Mouse (Mus musculus) heart, adult 11 months (tissue): ENCODE measurements around the gene Zcchc7.
"Not testable (repeated sequence)": the region's sequence is repeated elsewhere in the genome, so short reads cannot be mapped to it uniquely, and the experiment has no call there.

ENCODE experiments used
- DNase-seq: peaks from one replicate; pipeline ENCODE4 v3.0.0; 2022

Gene Zcchc7

DNA sequence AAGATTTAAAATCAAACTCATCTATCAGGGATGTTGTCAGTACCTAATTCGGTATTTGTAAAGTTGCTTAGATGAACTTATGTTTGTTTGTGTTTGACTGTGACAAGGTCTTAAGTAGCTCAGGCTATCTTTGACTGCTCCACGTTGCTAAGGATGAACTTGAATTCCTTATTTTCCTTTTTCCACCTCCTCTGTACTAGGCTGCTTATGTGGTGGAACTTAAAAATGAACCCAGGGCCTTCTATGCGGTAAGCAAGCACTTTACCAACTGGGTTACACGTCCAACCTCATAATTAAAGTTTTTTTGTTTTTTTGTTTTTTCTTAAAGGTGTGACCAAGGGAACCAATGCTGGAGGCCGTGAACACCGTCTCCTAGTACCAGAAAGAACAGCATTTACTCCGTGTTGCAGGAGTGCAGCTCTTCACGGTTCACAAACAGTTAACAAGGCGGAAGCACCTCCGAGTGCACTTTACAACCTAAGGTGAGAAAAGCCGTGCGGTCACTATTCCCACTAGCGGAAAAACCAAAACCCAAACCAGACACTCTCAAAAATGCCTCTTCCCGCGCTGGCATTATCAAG lies at the start of gene Zcchc7:
TSS of gene Zcchc7 (plus strand) at position 325 of the 581 bp plus-strand sequence.
- no peak for DNase-seq

DNA sequence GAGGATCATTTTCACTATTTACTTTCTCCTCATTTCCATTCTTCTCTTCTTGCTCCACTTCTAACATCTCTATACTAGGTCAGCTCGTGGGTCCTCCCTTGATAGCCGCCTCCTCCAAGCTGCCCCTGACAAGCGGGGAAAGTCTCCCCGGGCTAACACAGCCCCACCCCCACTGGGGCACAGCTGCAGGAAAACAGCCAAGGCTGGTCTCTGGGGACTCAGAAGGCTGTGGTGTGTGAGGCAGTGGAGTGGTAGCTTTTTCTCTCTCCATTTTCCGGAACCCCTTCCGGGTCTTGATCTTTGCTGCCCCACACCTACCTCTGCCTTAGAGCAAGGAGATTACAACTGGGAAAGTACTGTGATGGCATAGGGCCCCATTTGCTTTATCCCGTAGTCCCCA lies 49.7 kb upstream of the Zcchc7 start:
- DNase-seq = peak; percentile 84

DNA sequence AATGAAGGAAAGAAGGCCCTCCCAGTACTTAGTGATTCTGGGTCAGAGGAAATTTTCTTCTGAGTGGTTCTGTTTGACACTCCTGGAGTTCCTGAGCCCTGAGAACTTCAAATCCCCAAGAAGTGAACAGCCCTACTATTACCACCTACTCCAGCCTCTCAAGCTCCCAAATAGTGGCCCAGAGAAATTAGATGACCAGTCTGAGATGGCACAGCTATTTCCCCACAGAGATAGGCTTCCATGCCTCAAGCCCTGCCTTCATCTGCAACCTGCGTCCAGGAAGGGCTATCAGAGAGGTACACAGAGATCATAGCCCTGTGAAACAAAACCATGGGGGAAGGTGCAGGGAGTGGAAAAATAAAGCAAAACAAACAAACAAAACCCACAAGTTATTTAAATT lies 48.8 kb upstream of the Zcchc7 start:
- peak; percentile 58 for DNase-seq

DNA sequence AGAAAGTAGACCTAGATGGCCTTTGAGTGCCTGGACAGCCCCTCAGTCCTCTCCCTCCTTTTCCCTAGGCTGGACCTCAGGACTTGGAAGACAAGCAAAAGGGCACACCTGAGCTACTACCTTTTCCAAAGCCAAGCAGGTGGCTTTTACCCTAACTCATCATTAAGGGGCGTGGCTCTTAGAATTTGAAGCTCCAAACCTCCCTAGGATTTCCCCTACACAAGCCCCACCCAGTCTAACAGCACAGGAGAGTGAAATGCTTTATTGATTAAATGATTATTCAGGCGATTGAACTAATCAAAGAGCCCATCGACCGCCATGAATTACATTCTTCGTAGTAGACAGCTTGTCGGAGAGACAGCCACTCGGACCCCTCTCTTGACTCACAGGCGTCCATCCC lies 47.4 kb upstream of the Zcchc7 start:
- peak; percentile 77 for DNase-seq

DNA sequence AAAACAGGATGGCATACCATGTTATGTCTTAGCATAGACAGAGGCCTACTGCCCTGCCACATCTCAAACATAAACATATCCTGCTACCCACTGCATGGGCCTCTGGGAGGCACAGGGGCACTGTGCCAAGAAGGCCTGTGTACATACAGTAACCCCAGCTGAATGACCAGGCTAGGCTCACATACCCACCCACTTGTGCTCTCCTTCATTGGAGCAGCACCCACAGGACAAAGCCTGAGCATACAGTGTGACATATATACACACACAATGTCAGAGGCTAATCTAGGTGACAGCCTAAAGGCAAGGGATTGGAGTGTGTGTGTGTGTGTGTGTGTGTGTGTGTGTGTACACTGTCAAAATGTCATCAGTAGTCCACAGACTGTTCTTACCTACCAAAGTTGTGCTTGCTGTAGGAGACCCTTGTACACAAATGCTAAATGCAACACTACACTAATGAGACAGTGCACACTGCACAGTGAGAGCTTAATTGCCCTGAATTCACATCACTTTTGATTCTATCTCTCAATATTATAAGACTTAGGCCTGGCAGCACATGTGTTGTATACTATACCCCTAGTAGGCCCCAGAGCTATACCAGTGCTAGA lies 46.5 kb upstream of the Zcchc7 start:
- DNase-seq = peak; percentile 80

DNA sequence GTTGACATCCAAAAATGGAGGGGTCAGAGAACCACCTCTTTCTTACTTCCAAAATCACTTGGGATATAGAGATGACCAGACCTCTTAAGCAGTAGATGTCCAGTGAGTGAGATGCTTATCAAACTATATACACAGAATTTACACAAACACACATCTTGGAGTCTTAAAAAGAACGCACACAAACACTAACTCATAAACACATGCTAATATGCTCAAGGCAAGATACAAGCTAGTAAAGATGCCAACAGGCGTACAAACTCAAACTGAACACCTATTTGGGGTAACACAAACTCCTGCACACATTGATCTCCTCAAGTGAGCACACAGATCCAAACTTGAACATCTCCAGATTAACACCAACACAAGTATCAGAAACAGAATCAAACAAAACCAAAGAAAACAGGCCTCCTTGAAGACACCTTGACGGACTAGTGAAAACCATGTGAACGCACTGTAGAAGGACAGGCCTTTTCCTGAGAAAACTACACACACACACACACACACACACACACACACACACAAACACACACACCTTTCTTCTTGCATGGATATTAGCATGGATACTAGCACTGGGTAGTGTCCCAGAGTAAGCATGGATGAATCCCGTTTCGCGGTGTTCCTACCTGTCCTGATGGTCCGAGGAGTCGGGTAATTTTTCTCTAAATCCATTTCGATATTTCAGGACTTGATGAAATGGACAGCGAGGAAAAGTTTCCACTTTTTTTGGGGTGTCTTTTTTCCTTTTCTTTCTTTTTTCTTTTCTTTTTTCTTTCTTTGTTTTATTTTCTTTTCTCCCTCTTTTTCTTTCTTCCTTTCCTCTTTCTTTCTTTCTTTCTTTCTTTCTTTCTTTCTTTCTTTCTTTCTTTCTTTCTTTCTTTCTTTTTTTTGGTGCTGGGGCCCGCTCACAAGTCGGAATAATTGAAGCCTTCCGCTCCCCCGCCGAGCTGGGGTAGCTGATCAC lies 45.7 kb upstream of the Zcchc7 start, which contains the start of gene Pax5:
TSS of gene Pax5 (minus strand) at position 748 of the 961 bp plus-strand sequence.
- no peak for DNase-seq

DNA sequence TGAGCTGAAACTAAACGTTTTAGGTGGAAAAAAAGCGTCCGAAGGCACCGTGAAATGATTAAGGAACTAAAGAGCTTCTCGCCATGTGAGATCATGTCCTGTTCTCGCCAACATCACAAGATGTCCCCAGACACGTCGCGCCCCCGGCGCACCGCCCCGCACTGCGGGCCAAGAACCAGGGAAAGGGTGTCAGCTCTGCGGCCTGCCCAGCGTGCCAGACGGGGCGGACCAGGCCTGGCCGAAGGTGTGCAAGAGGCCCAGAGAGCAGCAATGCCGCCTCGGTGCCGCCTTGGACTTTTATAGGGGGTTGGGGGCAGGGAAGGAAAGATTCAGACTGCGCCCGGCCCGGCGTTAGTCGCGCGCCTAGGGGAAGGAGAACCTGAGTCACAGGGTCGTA lies 45.0 kb upstream of the Zcchc7 start:
- DNase-seq = no peak

DNA sequence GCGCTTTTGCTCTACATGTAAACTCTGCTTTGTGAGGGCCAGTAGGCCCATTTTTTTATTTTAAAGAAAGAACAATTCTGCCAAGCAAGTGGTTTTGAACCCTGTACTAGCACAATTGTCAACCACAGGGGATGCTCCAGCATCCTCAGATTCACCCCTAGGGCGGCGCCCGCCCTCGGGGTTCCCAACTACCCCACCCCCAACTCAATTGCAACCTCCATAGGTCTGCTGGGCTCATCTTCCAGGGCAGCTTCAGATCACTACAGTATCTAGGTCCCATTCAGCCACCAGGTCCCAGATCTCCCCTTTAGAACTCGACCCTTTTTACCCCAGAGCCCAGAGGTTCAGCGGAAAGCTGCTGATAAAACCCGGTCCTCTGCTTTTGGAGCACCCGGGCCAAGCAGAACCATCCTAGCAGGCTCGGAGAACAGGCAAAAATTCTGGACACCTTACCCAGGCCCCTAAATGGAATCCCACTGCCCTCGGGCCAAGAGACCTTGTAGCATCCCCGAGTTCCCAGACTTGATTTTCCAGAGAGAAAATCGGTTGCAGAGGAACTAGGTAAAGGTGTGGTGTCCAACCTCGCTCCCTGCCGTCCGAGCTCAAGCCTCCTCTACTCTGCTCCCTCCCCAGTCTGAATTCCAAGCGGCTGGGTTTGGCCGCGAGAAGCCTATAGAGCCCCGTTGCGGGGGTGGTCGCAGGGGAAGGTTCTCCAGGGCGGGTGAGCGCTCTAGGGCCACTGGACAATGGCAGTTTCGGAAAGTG lies 44.4 kb upstream of the Zcchc7 start:
- peak; percentile 66 for DNase-seq

DNA sequence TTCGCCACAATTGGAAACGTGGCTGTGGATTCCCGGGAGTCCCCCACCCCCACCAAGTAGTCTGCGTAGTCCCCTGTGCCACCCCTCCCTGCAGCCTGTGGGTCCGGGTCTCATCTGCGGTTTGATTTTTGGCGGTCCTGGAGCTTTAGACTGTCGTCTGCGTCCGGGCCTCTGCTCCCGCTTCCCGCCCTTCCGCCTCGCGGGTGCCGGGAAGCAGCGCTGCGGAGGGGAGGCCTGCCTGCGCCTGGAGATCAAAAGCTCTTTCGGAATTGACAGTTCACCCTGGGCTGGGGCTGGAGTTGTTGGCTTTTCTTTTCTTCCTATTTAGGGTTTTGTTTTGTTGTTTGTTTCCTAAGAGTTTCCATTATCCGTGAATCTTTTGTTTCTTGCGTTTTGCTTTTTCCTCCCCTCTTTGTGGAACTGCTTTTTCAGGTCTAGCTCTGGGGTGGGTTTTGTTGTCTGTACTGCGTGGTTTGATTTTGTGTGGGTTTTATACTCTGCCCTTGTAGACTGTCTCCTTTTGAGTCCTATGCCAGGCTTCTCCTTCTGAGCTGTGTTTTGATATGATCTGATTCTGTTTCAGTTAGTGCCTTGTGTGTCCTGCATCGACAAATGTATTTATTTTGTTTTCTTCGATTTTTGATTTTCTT lies 43.5 kb upstream of the Zcchc7 start:
- peak; percentile 84 for DNase-seq

DNA sequence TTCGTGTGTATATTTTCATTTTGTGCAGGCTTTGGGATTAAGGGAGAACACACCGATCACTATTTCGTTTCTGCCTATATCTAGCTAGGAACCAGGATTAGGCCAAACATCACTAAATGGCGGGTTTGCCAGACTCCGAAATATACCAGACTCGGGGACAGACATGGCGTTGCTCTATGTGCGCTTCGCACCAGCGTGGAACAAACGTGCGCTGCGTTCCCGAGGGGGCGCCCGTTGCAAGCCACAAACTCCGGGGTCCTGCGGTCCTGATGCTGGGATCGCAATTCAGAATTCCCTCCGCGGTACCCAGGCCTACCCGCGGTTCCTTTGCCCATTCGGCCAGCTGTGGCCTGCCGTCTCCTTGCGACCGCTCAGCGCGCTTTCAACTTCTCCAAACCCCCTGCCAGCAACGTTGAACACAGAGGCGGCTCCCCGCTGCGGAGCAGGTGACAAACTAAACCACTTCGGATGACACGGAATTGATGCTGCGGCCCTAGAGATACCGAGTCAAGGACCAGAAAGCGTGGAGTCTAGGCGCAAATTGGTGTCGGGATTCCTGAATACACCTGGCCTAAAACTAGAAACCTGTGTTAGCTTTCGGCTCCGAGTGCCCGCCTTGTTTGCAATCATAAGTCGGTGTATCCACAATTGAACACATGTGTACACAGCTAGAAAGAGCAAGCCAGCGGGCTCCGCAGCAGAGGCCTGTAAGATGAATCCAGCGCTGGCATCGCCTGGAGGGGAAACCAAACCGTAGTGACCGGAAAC lies 42.7 kb upstream of the Zcchc7 start:
- DNase-seq = peak; percentile 65

DNA sequence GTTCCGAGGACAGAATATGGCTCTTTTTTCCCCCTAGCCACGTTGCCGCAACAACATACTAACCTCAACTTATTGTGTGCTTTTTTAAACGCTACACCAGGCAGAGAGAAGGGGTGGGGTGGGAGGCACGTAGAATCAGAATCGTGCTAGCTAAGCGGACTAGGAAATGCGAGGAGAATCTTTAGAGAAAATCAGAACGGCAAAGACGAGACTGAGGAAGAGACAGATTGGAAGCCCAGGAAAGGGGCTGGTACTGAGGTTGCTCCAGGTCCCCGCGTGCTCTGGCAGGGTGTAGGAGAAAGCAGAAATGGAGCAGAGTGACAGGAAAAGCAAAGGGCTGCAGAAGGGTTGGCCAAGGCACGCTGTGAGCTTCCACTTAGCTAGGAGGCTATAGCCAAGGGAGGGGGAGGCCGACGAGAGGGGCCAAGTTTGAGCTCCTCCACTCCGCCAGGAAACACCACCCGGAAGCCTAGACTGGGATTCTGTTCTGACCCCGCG lies 42.1 kb upstream of the Zcchc7 start:
- DNase-seq = peak; percentile 85

DNA sequence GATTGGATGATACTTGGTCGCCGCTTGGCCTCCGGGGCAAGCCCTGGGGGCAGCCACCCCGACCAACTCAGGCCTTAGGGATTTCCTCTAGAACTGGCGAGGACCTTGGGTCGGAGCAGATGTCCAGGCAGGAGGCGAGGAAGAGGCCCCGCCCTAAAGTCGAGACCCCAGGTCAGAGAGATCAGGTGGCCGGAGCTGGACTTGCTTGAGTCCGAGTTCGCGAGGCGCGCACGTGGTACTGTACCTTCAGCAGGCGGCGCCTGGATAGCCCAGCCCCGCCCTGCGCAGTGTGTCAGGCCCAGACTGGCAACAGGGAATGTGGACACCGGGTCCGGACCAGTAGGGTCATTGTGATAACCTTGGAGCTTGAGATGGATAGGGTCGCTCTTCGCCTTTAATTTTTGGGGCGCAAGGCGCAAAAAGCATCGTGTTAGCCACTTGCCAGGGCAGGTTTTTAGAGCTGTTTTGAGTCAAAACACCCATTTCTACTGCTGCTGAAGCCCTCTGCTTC lies 41.5 kb upstream of the Zcchc7 start:
- peak; percentile 80 for DNase-seq

DNA sequence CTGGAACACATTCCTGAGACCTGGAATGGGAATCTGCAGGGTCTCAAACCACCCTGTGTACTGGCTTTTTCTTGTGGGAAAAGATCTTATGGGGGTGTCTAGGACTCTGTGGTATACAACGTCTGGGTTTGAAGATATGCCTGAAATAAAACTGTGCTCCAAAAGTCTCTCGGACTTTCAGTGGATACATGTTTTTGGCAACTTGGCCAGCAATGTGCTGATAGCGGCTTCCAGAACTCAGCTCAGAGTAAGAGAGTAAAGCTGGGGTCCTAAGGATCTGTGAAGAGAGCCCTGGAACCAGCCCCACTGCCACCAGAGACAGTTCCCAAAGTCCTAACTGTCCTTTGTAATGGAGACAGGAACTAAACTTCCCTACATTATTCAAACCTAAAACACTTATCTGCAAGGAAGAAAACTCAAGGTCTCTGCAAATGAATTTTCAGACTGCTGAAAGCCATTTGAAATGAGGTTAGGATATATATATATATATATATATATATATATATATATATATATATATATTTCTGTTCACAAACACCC lies 40.0 kb upstream of the Zcchc7 start:
- DNase-seq = no peak

DNA sequence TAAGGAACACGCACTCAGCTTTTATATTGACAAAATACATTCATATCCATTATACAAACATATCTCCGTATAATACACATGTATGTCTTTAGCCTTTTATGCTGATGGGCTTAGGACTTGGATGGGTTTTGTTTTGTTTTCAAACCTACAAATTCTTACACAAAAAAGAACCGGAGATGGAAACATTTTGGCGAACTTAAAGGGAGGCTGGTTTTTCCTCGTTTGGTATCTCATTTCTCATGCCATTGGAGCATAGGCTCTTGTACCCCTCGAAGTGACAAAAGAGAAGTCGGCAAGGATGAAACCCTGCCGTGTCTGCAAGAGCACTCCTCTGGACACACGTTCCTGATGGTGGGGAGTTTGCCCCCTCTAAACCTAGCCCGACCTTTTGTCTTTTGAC lies 39.3 kb upstream of the Zcchc7 start:
- DNase-seq = no peak

DNA sequence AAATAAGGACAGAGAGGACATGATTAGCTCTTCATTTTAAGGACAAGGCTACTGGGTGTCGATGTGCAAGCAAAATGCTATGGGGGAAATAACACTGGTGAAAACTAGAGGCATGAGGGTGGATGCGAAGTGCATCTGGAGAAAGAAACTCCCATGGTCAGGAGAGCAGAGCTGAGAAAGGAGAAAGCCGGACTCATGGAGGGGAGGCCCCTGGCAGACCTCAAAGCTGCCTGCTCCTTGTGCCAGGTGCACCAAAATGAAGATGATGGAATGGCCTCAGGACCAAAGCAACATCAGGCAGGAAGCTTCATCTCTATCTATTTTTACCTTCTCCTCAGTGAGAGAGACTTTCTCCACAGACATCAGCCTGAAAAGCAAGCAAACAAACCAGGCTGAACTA lies 38.0 kb upstream of the Zcchc7 start:
- peak; percentile 67 for DNase-seq

DNA sequence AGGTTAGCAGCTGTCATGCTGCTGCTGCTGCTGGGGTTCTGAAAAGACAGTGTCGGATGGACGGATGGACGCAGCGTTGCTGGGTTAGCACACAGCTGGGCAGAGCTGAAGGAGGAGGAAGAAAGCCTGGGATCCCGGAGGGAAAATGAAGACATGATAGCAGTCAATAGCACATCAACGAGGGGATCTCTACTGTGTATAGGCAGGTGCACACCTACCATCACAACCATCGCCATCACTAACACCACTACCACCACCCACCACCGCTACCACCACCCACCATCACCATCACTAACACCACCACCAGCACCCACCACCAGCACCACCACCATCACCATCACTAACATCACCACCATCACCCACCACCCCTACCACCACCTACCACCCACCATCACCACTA lies 35.6 kb upstream of the Zcchc7 start:
- DNase-seq = peak; percentile 73

DNA sequence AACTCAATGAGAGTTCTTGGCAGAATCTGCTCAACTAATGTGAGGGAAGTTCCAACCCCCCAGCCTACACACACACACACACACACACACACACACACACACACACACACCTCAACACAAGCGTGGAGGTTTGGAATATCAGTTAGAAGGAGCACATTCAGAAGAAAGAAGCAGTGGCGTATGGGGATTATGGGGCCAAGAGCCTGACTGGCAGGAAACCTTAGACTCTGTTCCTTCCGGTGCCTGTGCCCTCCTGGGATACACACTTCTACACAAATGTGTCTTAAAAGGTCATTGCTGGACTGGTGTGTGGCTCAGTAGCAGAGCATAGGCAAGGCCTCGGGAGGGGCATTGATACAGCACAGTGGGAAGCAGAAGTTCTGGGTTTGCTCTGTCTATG lies 34.4 kb upstream of the Zcchc7 start:
- DNase-seq = peak; percentile 75

DNA sequence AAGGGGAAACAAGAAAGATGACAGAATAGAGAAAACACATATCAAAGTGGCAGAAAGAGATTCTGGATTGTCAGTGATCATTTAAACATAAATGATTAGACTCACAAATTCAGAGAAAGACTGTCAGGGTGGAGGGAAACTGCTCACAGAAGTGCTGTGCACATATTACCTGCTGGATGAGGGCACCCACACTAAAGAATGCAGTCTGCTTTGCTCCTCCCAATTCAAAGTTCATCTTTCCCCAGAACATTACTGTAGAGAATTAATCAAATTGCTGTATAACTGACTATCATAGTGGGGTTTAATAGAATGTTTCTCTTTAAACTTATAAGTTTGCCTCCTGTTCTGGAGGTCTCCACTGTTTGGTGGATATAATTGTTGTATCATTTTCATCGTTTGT lies 15.2 kb upstream of the Zcchc7 start:
- DNase-seq = no peak

DNA sequence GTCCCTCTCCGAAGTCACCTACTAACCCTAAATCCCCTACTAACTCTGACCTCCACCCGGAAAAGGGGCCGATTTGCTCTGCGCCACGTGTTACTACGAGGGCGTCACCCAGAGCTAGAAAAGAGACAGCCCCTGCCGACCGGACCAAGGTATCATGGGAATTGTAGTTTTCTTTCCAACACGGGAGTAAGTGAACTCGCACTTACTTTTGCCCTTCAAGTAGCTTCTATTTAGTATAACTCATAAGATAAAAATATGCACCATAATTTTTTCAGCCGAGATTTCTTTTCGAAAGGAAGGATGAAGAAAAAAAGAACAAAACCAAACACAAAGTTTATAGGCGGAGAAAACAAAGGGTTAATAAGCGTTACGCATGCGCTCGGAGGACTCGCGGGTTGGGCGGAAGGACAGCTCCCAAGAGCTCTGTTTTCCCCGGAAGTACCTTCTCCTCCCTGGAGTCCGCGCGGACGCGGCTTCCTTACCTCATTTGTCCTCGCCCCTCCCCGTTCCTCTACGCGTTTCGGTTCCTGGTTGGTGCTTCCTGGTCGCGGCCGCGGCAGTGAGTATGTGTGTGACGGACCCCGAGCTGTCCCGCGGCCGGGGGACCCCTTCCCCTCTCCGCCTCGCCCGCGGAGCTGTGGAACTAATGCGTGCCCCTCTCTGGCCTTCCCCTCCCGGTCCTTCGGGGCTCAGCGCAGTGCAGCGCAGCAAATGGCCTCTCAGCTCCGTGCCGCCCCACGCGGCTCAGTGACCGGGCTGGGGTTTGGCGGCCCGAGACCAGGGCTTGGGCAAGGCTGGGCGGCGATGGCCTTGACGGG lies 666 bp downstream of the Zcchc7 start:
- DNase-seq = peak; percentile 100

DNA sequence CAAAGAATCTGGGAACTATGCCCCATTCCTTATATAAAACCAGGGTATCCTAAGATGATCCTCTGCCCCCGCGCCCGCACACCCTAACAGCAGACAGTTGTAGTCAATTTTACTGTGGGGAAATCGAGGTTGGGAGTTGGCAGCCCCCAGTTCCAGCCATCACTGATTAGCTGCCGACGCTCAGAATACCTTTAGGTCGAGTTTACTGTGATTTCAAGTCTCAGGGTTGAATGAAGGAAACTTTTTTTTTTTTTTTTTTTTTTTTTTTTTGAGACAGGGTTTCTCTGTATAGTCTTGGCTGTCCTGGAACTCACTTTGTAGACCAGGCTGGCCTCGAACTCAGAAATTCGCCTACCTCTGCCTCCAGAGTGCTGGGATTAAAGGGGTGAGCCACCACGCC lies 1.5 kb downstream of the Zcchc7 start:
- not testable (repeated sequence) for DNase-seq
